Mouse (Mus musculus) activated CD4-positive, CD25-positive, alpha-beta regulatory T cell, adult 4 months (primary cell): ENCODE measurements at regions not wholly inside any gene's neighbourhood (a gene's known extent, or its start where the extent isn't known, plus 50 kb on each side); places are given as distances from the start of the nearest gene placed in this dataset.

Source experiments
- ATAC-seq: one replicate; pipeline ENCODE4 v1.8.0; 2017

DNA sequence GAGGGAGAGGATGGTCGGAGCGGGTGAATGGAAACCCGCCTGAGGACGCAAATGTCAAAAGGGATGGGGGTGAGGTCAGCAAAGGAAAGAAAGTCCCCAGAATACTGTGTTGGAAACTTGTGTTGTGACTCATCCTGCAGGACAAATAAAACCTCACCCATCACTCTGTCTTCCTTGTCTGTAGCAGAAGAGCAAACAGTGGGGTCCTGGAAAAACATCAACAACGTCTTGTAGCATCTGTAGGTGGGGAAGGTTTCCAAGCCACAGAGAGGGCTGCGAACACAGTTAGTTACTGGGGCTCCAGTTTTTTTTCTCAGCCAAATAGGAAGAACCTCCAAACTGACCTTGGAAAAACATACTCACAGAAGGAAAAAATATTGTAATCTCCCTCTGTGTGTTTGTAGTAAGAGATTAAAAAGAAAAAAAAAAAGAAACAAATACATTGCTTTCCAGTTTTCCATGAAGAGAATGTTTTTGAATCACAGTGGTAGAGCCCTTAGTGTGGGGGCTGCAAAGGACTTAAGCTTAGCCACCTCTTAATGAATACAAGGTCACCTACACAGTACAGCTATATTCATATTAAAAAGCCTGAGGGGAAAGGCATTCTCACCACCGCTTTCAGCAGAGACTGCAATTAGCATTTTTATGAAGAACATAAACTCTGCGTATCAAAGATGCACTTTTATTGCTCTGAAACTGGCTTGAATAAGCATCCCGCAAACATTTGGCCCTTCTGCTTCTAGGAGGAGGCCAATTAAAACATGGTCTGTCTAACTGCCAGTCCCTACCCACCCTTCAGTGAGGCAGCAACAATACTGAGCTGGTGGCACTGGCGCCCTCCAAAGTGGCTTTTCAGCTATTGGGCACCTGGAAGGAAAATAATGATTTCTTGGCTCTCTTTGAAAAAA is 198.6 kb upstream of the Tprg start:
- ATAC-seq = no peak

DNA sequence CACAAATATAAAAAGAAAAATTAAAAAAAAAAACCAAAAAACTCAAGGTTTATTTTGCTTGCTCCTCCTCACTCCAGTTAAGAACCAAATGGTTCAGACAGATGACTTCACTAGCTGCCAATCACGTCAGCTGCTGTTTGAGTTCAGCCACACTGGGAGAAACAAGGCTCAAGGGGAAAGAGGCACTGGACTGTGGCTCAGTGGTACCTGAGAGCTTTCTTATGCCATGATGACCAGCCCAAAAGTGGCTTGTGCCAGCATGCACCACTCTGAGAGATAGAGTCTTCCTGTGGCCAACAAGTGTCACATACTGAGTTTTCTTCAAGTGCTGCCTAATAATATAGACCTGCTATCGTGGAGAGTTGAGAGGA is 198.0 kb upstream of the Tprg start:
- ATAC-seq = no peak

DNA sequence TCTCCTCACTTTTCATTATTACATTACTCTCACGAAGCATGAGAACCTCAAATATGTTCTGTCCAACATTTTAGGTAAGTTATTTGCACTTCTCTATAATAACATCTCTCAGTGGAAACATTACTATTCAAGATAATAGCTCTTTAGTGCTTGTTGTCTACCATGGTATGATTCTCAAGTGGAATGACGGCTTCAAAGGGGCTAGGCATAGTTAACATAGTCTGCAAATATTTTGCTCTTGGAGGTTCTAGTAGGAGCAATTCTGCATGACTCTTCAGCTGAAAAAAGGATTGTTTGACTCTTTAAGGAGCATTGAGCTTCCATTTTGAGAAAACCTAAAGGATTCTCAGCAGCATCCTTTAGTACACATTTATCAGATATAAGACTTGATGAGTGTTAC is 182.5 kb upstream of the Tprg start:
- ATAC-seq = no peak

- no peak for ATAC-seq
Observed at GRCm38 (mm10) chr16:25104603-25105002, 182.0 kb upstream of the Tprg start.

DNA sequence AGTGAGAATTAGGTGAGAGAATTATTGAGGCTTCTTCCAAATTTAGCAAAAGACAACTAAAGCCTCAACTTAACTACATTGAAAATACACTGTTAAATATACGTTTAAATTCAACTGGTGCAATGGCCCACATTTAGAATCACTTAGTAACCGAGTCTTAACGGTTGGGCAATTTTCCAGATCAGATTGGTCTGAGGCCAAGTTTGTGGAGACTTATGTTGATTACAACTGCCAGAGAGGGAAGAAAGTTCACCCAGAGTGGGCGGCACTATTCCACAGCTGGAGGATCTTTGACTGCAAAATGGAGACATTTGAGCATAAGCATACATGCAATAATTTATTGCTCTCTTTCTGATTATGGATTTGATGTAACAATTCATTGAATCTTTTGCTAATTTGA is 146.5 kb upstream of the Tprg start:
- no peak for ATAC-seq

GRCm38 (mm10) chr16:25147486-25147885 is 139.1 kb upstream of the Tprg start:
- ATAC-seq = no peak

GRCm38 (mm10) chr16:25149186-25149585 is 137.4 kb upstream of the Tprg start:
- no peak for ATAC-seq

- no peak for ATAC-seq
Observed at GRCm38 (mm10) chr16:25176870-25177269, 109.7 kb upstream of the Tprg start.

GRCm38 (mm10) chr16:25178055-25178454 is 108.6 kb upstream of the Tprg start:
- ATAC-seq = no peak

GRCm38 (mm10) chr16:25181939-25182338 is 104.7 kb upstream of the Tprg start:
- ATAC-seq = no peak

- ATAC-seq = no peak
Observed at GRCm38 (mm10) chr16:25197079-25197478, 89.5 kb upstream of the Tprg start.

DNA sequence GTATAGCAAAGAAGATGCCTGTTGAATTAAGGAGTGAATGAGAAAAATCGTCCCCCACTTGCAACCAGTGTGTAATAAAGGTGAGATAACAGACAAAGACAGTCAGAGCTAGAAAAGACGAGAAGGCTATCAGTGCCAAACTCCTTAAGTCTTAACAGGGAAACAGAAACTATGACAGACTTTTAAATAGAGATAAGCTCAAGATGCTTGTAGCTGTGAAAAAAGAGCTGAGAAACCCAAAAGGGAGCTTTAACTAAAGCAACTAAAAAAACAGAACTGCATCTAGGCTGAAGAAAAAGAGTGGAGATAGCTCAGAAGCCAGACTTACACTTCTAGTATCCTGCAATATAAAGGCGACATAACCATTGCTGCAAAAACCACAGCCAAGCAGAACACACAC is 87.8 kb upstream of the Tprg start:
- ATAC-seq = no peak

DNA sequence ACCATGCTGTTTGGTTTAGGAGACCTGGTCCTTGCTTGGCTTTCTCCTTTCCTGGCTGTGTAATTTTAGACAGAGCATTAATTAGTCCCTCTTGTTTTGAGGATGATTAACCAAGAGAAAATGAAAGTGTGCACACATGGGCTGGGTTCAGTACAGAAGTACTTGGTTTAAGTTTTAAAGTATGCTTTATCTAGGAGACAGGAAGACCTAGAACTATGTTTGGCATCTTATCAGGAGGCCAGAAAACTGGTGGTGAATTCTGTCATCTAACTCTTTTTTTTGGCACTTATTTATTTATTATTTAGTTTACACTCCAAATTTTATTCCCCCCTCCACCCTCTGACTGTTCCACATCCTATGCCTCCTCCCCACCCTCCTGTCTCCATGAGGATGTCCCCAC is 86.6 kb upstream of the Tprg start:
- no peak for ATAC-seq

GRCm38 (mm10) chr16:25201094-25201770 is 85.4 kb upstream of the Tprg start:
- no peak for ATAC-seq

DNA sequence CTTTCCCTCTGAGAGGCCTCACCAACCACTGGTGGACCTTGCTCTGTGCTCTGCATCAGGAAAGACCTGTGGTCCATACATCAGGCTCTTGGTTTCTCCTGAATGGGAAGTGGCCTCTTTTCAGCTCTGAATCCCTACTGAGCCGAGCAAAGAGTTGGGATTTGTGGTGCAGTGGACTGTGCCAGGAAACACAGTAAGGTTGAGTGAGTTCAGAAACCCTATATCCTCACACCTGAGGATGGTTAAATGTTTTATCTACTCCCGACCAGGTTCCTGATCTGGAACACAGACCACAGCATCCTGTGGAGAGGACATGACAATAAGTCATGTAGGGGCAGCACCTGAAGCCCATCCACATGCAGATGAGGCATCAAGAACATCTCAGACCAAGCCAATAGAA is 73.4 kb upstream of the Tprg start:
- no peak for ATAC-seq

GRCm38 (mm10) chr16:25220552-25220951 is 66.1 kb upstream of the Tprg start:
- ATAC-seq = no peak

GRCm38 (mm10) chr16:25224801-25225200 is 61.8 kb upstream of the Tprg start:
- ATAC-seq = no peak
